Mouse (Mus musculus): ENCODE data around the gene Fastkd3.

- TF ChIP-seq CTCF (IDR thresholded peaks at IDR 0.05; ENCODE audit: low read depth) (no peak), EP300 (IDR thresholded peaks at IDR 0.05; ENCODE audit: low read depth) (no peak)
Observed at GRCm38 (mm10) chr13:68597199-68597598, 15.2 kb downstream of the Fastkd3 start, which contains the start of gene 1700001L19Rik.
